Mouse (Mus musculus): ENCODE results near the gene Wdr74. TPM values are rescaled to one million over a fixed set of nuclear protein-coding genes. Genes with fewer than 3 reads are reported as not detected.
A peak's percentile ranks its signal among the peaks of the same experiment; 100 is the strongest.

Gene Wdr74
- polyA plus RNA-seq, 1 experiment from 2014 or later, result 53.5 TPM

GRCm38 (mm10) chr19:8706132-8706667, 29.4 kb upstream of the Wdr74 start:
- Histone ChIP-seq H3K4me3 (ENCODE audit: low read length) (no peak overlapping the region), H3K27me3 (ENCODE audit: control insufficient read depth, insufficient read depth, low read length) (no peaks in the 10 kb centered on the region), H3K9ac (ENCODE audit: low read length) (no peak overlapping the region), H3K27ac (ENCODE audit: low read length) (no peak overlapping the region), H3K36me3 (ENCODE audit: control insufficient read depth, insufficient read depth) (peaks cover 36% of the 10 kb centered on the region), H3K4me2 (ENCODE audit: low read depth, low read length) (no peak overlapping the region), H3K4me1 (ENCODE audit: control insufficient read depth, insufficient read depth, low read length) (peaks cover 13% of the 10 kb centered on the region), H3K9me3 (replicated peaks; ENCODE audit: control insufficient read depth, low read length) (no peaks in the 10 kb centered on the region)
- no peak for ATAC-seq (replicated peaks; ENCODE audit: extremely low read depth, insufficient read depth, low FRiP score)
- WGBS, result 78% methylated on average over 7 of the region's 7 CpGs

- Histone ChIP-seq H3K4me2 (ENCODE audit: low read depth, low read length) (no peak overlapping the region), H3K9me3 (replicated peaks; ENCODE audit: control insufficient read depth, low read length) (no peaks in the 10 kb centered on the region), H3K9ac (ENCODE audit: low read length) (no peak overlapping the region), H3K36me3 (ENCODE audit: control insufficient read depth, insufficient read depth) (peaks cover 40% of the 10 kb centered on the region), H3K4me1 (ENCODE audit: control insufficient read depth, insufficient read depth, low read length) (peaks cover 19% of the 10 kb centered on the region), H3K27me3 (ENCODE audit: control insufficient read depth, insufficient read depth, low read length) (no peaks in the 10 kb centered on the region), H3K27ac (ENCODE audit: low read length) (no peak overlapping the region), H3K4me3 (ENCODE audit: low read length) (no peak overlapping the region)
- ATAC-seq (replicated peaks; ENCODE audit: extremely low read depth, insufficient read depth, low FRiP score), result no peak
- 87% methylated on average over 7 of the region's 7 CpGs for WGBS
These were observed 28.7 kb upstream of the Wdr74 start for GRCm38 (mm10) chr19:8706930-8707329.

- Histone ChIP-seq H3K4me3 (ENCODE audit: low read length) (no peak overlapping the region), H3K27ac (ENCODE audit: low read length) (no peak overlapping the region), H3K9me3 (replicated peaks; ENCODE audit: control insufficient read depth, low read length) (no peaks in the 10 kb centered on the region), H3K9ac (ENCODE audit: low read length) (no peak overlapping the region), H3K4me1 (ENCODE audit: control insufficient read depth, insufficient read depth, low read length) (peaks cover 25% of the 10 kb centered on the region), H3K4me2 (ENCODE audit: low read depth, low read length) (no peak overlapping the region), H3K27me3 (ENCODE audit: control insufficient read depth, insufficient read depth, low read length) (no peaks in the 10 kb centered on the region), H3K36me3 (ENCODE audit: control insufficient read depth, insufficient read depth) (peaks cover 40% of the 10 kb centered on the region)
- WGBS, result 92% methylated on average over 8 of the region's 8 CpGs
- ATAC-seq (replicated peaks; ENCODE audit: extremely low read depth, insufficient read depth, low FRiP score), result no peak
These were observed 26.7 kb upstream of the Wdr74 start for GRCm38 (mm10) chr19:8708954-8709353.

- Histone ChIP-seq H3K27ac (ENCODE audit: low read length) (peak overlapping the region; percentile 41), H3K4me3 (ENCODE audit: low read length) (no peak overlapping the region), H3K27me3 (ENCODE audit: control insufficient read depth, insufficient read depth, low read length) (no peaks in the 10 kb centered on the region), H3K4me2 (ENCODE audit: low read depth, low read length) (no peak overlapping the region), H3K4me1 (ENCODE audit: control insufficient read depth, insufficient read depth, low read length) (peaks cover 29% of the 10 kb centered on the region), H3K36me3 (ENCODE audit: control insufficient read depth, insufficient read depth) (peaks cover 38% of the 10 kb centered on the region), H3K9ac (ENCODE audit: low read length) (peak overlapping the region; percentile 26; the same call in 1 of the 2 replicates), H3K9me3 (replicated peaks; ENCODE audit: control insufficient read depth, low read length) (no peaks in the 10 kb centered on the region)
- 80% methylated on average over 2 of the region's 2 CpGs for WGBS
- ATAC-seq (replicated peaks; ENCODE audit: extremely low read depth, insufficient read depth, low FRiP score), result no peak
These were observed 25.6 kb upstream of the Wdr74 start for GRCm38 (mm10) chr19:8710057-8710456.

- ATAC-seq (replicated peaks; ENCODE audit: extremely low read depth, insufficient read depth, low FRiP score), result no peak
- Histone ChIP-seq H3K9me3 (replicated peaks; ENCODE audit: control insufficient read depth, low read length) (no peaks in the 10 kb centered on the region), H3K9ac (ENCODE audit: low read length) (peak overlapping the region; percentile 94; the same call in 1 of the 2 replicates), H3K27me3 (ENCODE audit: control insufficient read depth, insufficient read depth, low read length) (no peaks in the 10 kb centered on the region), H3K4me3 (ENCODE audit: low read length) (peak overlapping the region; percentile 93), H3K4me2 (ENCODE audit: low read depth, low read length) (peak overlapping the region; percentile 65), H3K27ac (ENCODE audit: low read length) (peak overlapping the region; percentile 97; the same call in 1 of the 2 replicates), H3K4me1 (ENCODE audit: control insufficient read depth, insufficient read depth, low read length) (peaks cover 29% of the 10 kb centered on the region), H3K36me3 (ENCODE audit: control insufficient read depth, insufficient read depth) (peaks cover 38% of the 10 kb centered on the region)
- WGBS, result 63% methylated on average over 4 of the region's 4 CpGs
These were observed 24.1 kb upstream of the Wdr74 start for GRCm38 (mm10) chr19:8711506-8711905.

- Histone ChIP-seq H3K4me1 (ENCODE audit: control insufficient read depth, insufficient read depth, low read length) (peaks cover 29% of the 10 kb centered on the region), H3K36me3 (ENCODE audit: control insufficient read depth, insufficient read depth) (peaks cover 31% of the 10 kb centered on the region), H3K27ac (ENCODE audit: low read length) (peak overlapping the region; percentile 97), H3K27me3 (ENCODE audit: control insufficient read depth, insufficient read depth, low read length) (no peaks in the 10 kb centered on the region), H3K4me2 (ENCODE audit: low read depth, low read length) (peak overlapping the region; percentile 65), H3K9me3 (replicated peaks; ENCODE audit: control insufficient read depth, low read length) (no peaks in the 10 kb centered on the region), H3K9ac (ENCODE audit: low read length) (peak overlapping the region; percentile 94), H3K4me3 (ENCODE audit: low read length) (peak overlapping the region; percentile 93)
- WGBS, result 52% methylated on average over 10 of the region's 10 CpGs
- ATAC-seq (replicated peaks; ENCODE audit: extremely low read depth, insufficient read depth, low FRiP score), result no peak
These were observed 23.4 kb upstream of the Wdr74 start for GRCm38 (mm10) chr19:8711949-8712869.

- peak overlapping the region; percentile 65 for H3K4me2 ChIP-seq (ENCODE audit: low read depth, low read length)
- H3K4me3 ChIP-seq (ENCODE audit: low read length), result peak overlapping the region; percentile 93
- under 1% methylated on average over 13 of the region's 13 CpGs for WGBS
- H3K9me3 ChIP-seq (replicated peaks; ENCODE audit: control insufficient read depth, low read length), result no peaks in the 10 kb centered on the region
- ATAC-seq (replicated peaks; ENCODE audit: extremely low read depth, insufficient read depth, low FRiP score), result peak; percentile 43
- peak overlapping the region; percentile 97 for H3K27ac ChIP-seq (ENCODE audit: low read length)
- peak overlapping the region; percentile 94 for H3K9ac ChIP-seq (ENCODE audit: low read length)
- no peaks in the 10 kb centered on the region for H3K27me3 ChIP-seq (ENCODE audit: control insufficient read depth, insufficient read depth, low read length)
- H3K36me3 ChIP-seq (ENCODE audit: control insufficient read depth, insufficient read depth), result peaks cover 25% of the 10 kb centered on the region
- peaks cover 29% of the 10 kb centered on the region for H3K4me1 ChIP-seq (ENCODE audit: control insufficient read depth, insufficient read depth, low read length)
These were observed 22.7 kb upstream of the Wdr74 start for GRCm38 (mm10) chr19:8712870-8713305.

- H3K4me1 ChIP-seq (ENCODE audit: control insufficient read depth, insufficient read depth, low read length), result peaks cover 29% of the 10 kb centered on the region
- WGBS, result under 1% methylated on average over 51 of the region's 51 CpGs
- H3K9ac ChIP-seq (ENCODE audit: low read length), result peak overlapping the region; percentile 94
- H3K27ac ChIP-seq (ENCODE audit: low read length), result peak overlapping the region; percentile 97
- peak overlapping the region; percentile 65 for H3K4me2 ChIP-seq (ENCODE audit: low read depth, low read length)
- no peaks in the 10 kb centered on the region for H3K27me3 ChIP-seq (ENCODE audit: control insufficient read depth, insufficient read depth, low read length)
- peak overlapping the region; percentile 93 for H3K4me3 ChIP-seq (ENCODE audit: low read length)
- H3K36me3 ChIP-seq (ENCODE audit: control insufficient read depth, insufficient read depth), result peaks cover 19% of the 10 kb centered on the region
- no peaks in the 10 kb centered on the region for H3K9me3 ChIP-seq (replicated peaks; ENCODE audit: control insufficient read depth, low read length)
- ATAC-seq (replicated peaks; ENCODE audit: extremely low read depth, insufficient read depth, low FRiP score), result peak; percentile 88
These were observed 22.2 kb upstream of the Wdr74 start for GRCm38 (mm10) chr19:8713306-8713996.

Measured in heart, embryonic 16.5 days (tissue).